Mouse (Mus musculus): ENCODE results near the gene 4930452B06Rik.

The 4930452B06Rik gene

DNA sequence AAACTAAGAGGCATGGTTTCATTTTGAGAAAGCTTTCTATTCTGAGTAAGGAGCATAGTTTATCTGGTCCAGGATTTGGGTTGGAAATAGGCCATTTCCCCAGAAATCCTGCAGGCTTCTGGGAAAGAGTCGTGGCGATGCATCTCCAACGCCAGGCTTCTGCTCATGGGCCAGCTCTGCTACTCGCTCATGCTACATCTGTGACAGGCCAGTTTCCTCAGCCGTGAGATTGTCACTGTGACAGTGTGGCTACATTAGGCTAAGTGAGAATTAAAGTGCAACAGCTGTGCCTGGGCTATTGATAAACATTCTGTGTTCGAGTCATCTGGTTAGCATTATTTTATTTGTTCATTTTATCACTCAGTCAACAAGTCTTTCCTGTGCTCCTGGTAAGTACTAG, 140.8 kb downstream of the 4930452B06Rik start:
- DNase-seq (ENCODE audit: low read depth, low spot score): no peak

DNA sequence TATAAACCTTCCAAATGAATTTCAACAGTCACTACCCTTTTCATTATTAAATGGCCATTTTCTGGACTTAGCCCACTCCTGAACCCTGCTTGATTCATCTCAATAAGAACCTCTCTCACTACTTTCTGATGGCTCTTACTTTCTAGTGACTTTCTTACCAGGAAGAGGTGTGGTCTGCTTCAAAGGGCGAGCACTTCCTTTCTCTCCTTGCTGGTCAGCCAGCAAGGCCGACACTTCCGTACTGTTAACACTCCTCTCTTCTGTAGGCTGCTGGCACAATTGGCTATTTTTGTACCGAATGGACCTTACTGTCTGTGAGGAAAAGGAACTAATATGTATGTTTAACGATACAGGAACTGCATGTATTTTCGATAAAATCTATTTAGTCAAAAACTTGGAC, 148.4 kb downstream of the 4930452B06Rik start:
- no peak for DNase-seq (ENCODE audit: low read depth, low spot score)

- DNase-seq (ENCODE audit: low read depth, low spot score): no peak
Measured at GRCm38 (mm10) chr14:8514071-8514470, 152.0 kb downstream of the 4930452B06Rik start.

DNA sequence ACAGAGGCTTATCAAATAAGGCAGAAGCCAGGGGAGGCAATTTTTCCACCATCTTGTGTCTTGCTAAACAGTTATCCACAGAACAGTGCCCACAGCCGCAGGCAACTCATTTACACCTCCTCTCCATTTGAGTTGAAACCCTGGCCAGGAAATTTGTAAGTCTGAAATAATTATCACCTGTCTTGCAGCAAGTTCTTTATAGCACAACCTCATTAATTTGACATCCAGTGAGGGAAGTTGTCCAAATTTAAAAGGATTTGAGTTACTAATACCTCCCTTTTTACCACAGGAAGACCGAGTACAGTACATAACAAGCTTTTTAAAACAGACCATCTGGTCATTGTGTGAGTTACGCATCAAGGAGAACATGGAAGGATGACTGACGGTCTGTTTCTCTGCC, 154.8 kb downstream of the 4930452B06Rik start:
- DNase-seq (ENCODE audit: low read depth, low spot score): peak; percentile 42

DNA sequence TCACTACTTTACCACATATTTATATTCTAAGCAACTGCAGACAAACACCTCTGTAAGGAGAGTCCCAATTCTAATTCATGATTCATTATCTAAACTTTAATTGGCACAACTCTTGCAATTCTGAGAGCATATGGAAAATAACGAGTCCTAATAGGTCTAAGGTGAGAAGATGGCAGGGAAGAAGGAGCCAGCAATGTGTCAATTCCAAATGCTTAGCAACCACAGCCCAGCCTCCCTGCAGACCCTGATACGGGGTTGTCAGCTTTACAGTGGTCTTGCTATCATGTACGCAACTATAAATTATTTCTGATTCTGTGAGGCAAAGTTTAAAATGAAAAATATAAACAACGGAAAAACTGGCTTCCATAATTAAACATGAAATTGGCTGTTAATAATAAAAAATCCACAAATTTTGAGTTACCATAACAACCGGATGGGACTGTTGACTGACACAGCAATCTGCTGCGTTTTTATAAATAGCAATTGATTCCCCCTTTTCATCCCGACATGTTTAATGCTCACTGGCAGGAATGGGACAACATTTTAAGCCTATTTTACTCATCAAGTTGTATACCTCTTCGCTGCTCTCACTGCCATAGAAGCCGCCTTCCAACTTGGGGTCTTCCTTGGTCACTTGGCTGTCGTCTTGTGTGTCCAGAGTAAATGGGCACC, 155.6 kb downstream of the 4930452B06Rik start:
- DNase-seq (ENCODE audit: low read depth, low spot score): no peak

DNA sequence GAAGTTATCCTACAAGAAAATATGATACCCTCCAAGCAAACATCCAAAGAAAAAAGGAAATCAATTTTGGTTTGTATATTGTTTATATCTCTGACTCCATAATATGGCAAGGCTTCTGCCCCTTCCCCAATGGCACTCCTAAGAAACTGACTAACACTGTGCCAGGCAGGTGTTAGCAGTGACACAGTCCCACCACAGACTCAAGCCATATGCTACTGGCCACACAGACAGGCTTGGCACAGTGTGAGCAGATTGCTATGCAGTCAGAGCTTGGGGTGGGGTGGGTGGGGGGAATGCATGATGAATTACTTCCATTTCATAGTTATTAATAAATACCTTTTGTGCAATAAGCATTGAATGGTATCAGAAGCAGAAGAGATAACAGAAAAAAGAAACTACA, 157.4 kb downstream of the 4930452B06Rik start:
- DNase-seq (ENCODE audit: low read depth, low spot score): no peak

DNA sequence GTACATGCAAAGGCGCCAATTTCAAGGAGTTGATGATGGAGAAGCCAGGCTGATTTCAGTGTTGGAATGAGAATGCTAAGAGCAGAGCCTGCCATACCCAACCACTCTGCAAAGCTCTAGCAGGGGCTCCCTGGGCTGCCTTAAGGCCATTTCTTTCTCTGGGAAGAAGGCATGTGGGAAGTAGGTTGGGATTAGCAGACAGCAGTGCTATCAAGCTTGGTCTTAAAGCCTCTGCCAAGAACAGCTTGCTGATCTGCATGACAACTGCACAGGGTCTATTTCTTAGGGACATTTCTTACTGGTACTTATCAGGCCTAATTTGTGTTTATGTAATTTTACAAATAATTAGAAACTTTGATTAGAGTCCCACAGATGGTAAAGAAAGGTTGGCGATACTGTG, 161.8 kb downstream of the 4930452B06Rik start:
- DNase-seq (ENCODE audit: low read depth, low spot score): no peak

DNA sequence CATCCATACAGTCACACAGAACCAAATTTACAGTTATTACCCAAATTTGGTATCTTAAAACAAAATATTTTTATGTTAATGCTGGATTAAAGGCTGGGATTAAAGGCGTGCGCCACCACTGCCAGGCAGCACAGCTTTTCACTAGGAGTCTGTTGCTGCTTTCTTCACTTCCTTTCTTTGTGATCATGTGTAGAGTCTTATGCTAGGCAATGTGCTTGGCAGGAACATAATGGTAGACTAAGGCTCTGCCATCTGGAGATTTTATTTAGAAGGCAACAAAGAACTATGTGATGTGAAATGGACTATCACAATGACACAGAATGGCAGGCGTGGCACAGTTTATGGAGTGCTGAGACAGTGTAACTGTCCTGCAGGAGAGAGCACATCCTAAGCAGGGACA, 162.7 kb downstream of the 4930452B06Rik start:
- DNase-seq (ENCODE audit: low read depth, low spot score): no peak

DNA sequence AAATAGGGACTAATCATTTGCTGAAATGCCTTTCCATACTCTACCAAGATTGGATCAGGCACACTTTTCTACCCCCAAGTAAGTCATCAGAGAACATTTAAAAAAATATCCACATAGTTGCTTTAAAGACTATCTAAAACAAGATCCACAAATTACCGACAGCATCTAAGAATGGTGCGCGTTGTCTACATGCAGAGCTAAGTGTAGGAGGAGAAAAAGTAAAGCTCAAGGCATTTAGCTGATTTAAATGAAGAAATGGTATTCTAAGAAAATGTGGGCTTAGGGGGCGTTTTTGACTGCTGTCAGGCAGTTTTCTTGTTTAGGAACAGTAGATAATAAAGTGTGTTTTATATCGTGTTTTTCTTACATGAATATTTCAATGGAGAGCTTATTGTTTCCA, 163.5 kb downstream of the 4930452B06Rik start:
- DNase-seq (ENCODE audit: low read depth, low spot score): no peak

DNA sequence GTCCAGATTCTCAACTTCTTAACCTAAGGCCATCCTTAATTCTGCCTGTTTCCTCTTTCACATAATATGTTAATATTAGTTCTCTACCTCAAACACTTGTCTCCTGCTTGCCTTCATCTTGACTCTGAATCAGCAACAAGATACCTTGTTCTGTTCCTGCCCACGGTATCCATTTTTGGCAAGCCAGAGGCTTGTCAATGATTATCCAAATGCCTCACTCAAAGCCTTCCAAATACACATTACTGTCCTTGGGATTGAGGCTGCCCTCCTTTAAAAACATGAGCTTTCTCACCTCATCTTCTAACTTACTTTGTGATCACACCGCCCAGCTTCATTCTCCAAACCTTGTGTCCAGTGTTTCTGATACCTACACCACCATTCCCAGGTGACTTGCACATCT, 170.3 kb downstream of the 4930452B06Rik start:
- no peak for DNase-seq (ENCODE audit: low read depth, low spot score)

DNA sequence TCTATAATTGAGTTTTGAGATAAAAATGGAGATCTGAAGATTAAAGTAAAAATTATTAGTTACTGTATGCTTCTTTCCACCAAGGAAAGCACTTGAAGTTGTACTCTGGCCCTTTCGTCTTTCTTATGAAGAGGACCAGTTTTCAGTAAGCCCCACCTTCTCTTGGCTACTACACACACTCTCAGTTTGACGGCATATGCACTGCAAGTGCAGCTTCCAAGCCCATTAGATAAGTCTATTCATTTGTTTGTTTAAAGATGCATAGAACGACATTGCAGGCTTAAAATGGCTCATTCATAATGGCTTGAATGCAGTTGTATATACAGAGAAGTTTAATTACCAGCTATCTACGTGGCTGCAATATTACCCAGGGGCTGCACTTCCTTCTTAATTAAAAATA, 171.1 kb downstream of the 4930452B06Rik start:
- no peak for DNase-seq (ENCODE audit: low read depth, low spot score)

DNA sequence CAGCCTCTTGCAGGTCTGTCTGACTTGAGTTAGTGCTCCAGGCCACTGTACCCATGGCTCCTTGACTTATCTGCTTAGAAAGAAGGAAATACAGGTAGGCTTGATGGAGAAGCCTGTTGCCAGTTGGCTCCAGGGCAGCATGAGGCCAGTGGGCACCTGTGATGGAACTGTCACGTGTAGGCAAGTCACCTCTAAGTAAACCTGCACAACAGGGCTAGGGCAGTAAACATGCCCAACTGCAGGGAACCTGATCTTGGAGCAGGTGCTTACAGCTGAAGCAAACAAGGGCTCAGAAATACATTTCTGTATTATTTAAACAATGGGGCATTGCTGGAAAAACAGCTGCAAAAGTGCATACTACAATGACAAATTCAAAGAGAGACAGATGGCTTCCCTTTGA, 171.8 kb downstream of the 4930452B06Rik start:
- no peak for DNase-seq (ENCODE audit: low read depth, low spot score)

DNA sequence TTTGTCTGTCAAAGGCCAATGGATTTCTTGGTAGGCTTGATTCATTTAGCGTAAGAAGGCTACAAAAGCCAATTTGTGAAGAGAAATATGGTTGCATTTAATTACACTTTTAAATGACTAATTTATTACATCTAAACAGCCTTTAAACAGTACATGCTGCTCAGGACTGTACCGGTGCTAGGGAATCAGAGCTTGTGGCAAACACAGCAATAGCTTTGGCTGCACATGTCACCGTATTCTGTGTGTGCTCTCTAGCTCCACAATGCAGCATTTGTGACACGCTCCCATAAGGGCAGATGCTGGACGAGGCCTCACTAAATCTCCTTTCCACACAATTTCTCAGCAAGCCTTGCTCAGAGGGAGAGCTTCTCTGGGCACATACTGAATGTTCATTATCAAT, 187.9 kb downstream of the 4930452B06Rik start:
- no peak for DNase-seq (ENCODE audit: low read depth, low spot score)

DNA sequence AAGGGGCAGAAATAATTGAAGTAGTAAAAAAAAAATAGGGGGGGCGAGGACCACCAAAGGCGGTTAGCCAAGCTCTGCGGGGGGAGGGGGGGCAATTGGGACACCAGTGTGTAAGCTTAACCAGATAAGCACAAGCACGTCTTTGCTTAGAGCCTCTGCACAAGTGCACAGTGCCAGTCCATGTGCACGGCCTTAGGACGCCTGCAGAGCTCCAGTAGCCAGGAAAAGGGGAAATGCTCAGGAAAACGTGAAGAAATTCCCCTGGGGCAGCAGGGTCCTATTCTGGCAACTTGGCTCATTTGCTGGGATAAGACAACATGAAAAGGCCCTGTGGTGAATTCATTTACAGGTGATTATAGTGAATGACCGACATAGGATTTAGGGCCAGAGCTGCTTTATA, 188.7 kb downstream of the 4930452B06Rik start:
- no peak for DNase-seq (ENCODE audit: low read depth, low spot score)

GRCm38 (mm10) chr14:8476606-8477005, 189.4 kb downstream of the 4930452B06Rik start:
- peak; percentile 54 for DNase-seq (ENCODE audit: low read depth, low spot score)

GRCm38 (mm10) chr14:8475851-8476250, 190.2 kb downstream of the 4930452B06Rik start:
- no peak for DNase-seq (ENCODE audit: low read depth, low spot score)

GRCm38 (mm10) chr14:8472884-8473283, 193.2 kb downstream of the 4930452B06Rik start:
- no peak for DNase-seq (ENCODE audit: low read depth, low spot score)

GRCm38 (mm10) chr14:8464401-8465154, 201.5 kb downstream of the 4930452B06Rik start:
- no peak for DNase-seq (ENCODE audit: low read depth, low spot score)

DNA sequence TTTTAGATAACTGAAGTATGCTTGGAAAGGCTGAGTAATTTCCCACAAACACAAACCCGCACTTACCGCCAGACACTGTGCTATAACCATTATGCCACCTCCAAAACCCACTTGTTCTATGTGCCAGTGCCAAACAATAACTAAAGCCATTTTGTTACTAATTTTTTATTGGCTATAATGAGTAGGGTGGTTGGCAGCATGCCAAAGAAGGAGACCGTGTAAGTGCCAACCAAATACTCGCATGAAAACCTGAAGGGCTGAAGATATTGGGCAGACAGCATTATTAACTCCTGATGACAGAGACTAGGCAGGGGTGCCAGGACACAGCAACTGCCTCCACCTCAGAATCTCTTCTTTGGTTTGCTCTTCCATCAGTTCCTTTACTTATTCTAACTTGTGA, 203.1 kb downstream of the 4930452B06Rik start:
- no peak for DNase-seq (ENCODE audit: low read depth, low spot score)

GRCm38 (mm10) chr14:8462321-8462909, 203.6 kb downstream of the 4930452B06Rik start:
- no peak for DNase-seq (ENCODE audit: low read depth, low spot score)

- peak; percentile 58 for DNase-seq (ENCODE audit: low read depth, low spot score)
Measured at GRCm38 (mm10) chr14:8460226-8461129, 205.6 kb downstream of the 4930452B06Rik start.

GRCm38 (mm10) chr14:8459759-8460158, 206.3 kb downstream of the 4930452B06Rik start:
- DNase-seq (ENCODE audit: low read depth, low spot score): no peak
